Mouse (Mus musculus): ENCODE data around the gene Iqgap3.

The Iqgap3 gene

GRCm38 (mm10) chr3:88141787-88142523 is 60.2 kb downstream of the Iqgap3 start, which contains the start of gene Mef2d:
Gene Mef2d (plus strand): TSS chr3:88142372.
- Histone ChIP-seq H3K36me3 (ENCODE audit: insufficient read depth, low read length) (no peaks in the 10 kb centered on the region; the same call in 1 of the 2 replicates), H3K9me3 (ENCODE audit: low read length) (no peaks in the 10 kb centered on the region), H3K4me1 (replicated peaks; ENCODE audit: low read depth, low read length) (peaks cover 88% of the 10 kb centered on the region), H3K4me3 (replicated peaks; ENCODE audit: low read length) (peak within 1 kb of the TSS; percentile 86), H3K27me3 (ENCODE audit: insufficient read depth, low read length) (peaks cover 54% of the 10 kb centered on the region)
- TF ChIP-seq POU5F1 (IDR thresholded peaks at IDR 0.05; ENCODE audit: borderline replicate concordance, low read length), result no peak
- no peak for TF ChIP-seq NANOG (IDR thresholded peaks at IDR 0.05; ENCODE audit: borderline replicate concordance, low read length)
- 0 out of 2 replicates have a peak, but pooled peaks have one; percentile 10 for TF ChIP-seq CTCF (conservative IDR thresholded peaks at IDR 0.05; ENCODE audit: low read length)

GRCm38 (mm10) chr3:88142546-88142915 is 60.8 kb downstream of the Iqgap3 start:
- Histone ChIP-seq H3K4me3 (replicated peaks; ENCODE audit: low read length) (peak overlapping the region; percentile 86), H3K9me3 (ENCODE audit: low read length) (no peaks in the 10 kb centered on the region), H3K4me1 (replicated peaks; ENCODE audit: low read depth, low read length) (peaks cover 90% of the 10 kb centered on the region), H3K27me3 (ENCODE audit: insufficient read depth, low read length) (peaks cover 49% of the 10 kb centered on the region), H3K36me3 (ENCODE audit: insufficient read depth, low read length) (no peaks in the 10 kb centered on the region; the same call in 1 of the 2 replicates)
- TF ChIP-seq CTCF (conservative IDR thresholded peaks at IDR 0.05; ENCODE audit: low read length) (no peak), NANOG (IDR thresholded peaks at IDR 0.05; ENCODE audit: borderline replicate concordance, low read length) (no peak), POU5F1 (IDR thresholded peaks at IDR 0.05; ENCODE audit: borderline replicate concordance, low read length) (no peak)

DNA sequence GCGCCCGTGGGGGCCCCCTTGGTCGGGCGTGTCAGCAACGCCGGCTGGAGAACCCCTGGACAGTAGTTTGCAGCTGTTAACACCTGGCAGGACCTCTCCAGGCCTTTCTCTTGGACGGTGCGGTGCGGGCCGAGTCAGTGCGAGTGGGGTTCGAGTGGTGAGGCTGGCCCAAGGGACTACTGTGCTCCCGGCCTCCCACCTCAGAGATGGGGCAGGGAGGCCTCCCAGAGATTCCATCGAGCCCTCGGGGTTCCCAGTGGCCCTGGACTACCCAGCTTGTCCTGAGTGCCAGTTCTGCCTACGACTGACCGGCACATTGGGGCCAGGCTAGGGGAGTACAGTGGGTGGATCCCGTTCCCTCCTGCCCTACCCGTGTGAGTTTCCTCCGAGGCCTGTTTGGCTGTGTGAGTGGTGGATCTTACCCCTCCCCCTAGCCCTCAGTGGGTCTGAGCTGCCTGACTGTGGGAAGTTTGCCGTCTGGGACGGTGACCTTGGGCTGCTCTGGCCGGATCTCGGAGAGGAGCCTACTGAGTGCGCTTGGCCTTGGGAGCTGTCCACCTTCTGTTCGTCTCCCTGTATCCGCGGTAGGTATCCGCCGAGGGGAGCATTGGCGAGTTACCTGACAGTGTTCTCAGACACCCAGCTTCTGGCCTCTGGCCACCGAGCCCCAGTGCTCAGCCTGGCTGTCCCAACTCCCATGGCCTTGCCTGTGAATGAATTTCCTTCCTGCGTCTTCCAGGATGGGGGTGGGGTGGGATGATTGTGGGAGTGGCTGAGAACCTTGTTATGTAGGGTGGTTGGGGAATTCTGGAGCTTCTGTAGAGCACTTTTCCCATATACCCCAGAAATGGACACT is 61.4 kb downstream of the Iqgap3 start:
- Histone ChIP-seq H3K36me3 (ENCODE audit: insufficient read depth, low read length) (peaks cover 3% of the 10 kb centered on the region; the same call in 1 of the 2 replicates), H3K27me3 (ENCODE audit: insufficient read depth, low read length) (peaks cover 46% of the 10 kb centered on the region), H3K9me3 (ENCODE audit: low read length) (no peaks in the 10 kb centered on the region), H3K4me1 (replicated peaks; ENCODE audit: low read depth, low read length) (peaks cover 90% of the 10 kb centered on the region), H3K4me3 (replicated peaks; ENCODE audit: low read length) (peak overlapping the region; percentile 86)
- TF ChIP-seq NANOG (IDR thresholded peaks at IDR 0.05; ENCODE audit: borderline replicate concordance, low read length) (no peak), CTCF (conservative IDR thresholded peaks at IDR 0.05; ENCODE audit: low read length) (no peak), POU5F1 (IDR thresholded peaks at IDR 0.05; ENCODE audit: borderline replicate concordance, low read length) (no peak)

- no peaks in the 10 kb centered on the region for H3K9me3 ChIP-seq (ENCODE audit: low read length)
- H3K4me3 ChIP-seq (replicated peaks; ENCODE audit: low read length), result peak overlapping the region; percentile 86
These were observed 62.3 kb downstream of the Iqgap3 start for GRCm38 (mm10) chr3:88143961-88144486.

GRCm38 (mm10) chr3:88144648-88145410 is 63.1 kb downstream of the Iqgap3 start:
- TF ChIP-seq CTCF (conservative IDR thresholded peaks at IDR 0.05; ENCODE audit: low read length) (no peak), NANOG (IDR thresholded peaks at IDR 0.05; ENCODE audit: borderline replicate concordance, low read length) (no peak), POU5F1 (IDR thresholded peaks at IDR 0.05; ENCODE audit: borderline replicate concordance, low read length) (no peak)
- H3K36me3 ChIP-seq (ENCODE audit: insufficient read depth, low read length), result peaks cover 3% of the 10 kb centered on the region; the same call in 1 of the 2 replicates
- 0 out of 2 replicates have a peak overlapping the region, but pooled peaks have one; percentile 17 for H3K4me3 ChIP-seq (replicated peaks; ENCODE audit: low read length)
- no peaks in the 10 kb centered on the region for H3K9me3 ChIP-seq (ENCODE audit: low read length)
- peaks cover 29% of the 10 kb centered on the region for H3K27me3 ChIP-seq (ENCODE audit: insufficient read depth, low read length)
- H3K4me1 ChIP-seq (replicated peaks; ENCODE audit: low read depth, low read length), result peaks cover 90% of the 10 kb centered on the region

More at GRCm38 (mm10) chr3:88143961-88144486, 62.3 kb downstream of the Iqgap3 start:
- Histone ChIP-seq H3K36me3 (ENCODE audit: insufficient read depth, low read length) (peaks cover 3% of the 10 kb centered on the region; the same call in 1 of the 2 replicates), H3K4me1 (replicated peaks; ENCODE audit: low read depth, low read length) (peaks cover 90% of the 10 kb centered on the region), H3K27me3 (ENCODE audit: insufficient read depth, low read length) (peaks cover 37% of the 10 kb centered on the region)
- TF ChIP-seq CTCF (conservative IDR thresholded peaks at IDR 0.05; ENCODE audit: low read length), result no peak

DNA sequence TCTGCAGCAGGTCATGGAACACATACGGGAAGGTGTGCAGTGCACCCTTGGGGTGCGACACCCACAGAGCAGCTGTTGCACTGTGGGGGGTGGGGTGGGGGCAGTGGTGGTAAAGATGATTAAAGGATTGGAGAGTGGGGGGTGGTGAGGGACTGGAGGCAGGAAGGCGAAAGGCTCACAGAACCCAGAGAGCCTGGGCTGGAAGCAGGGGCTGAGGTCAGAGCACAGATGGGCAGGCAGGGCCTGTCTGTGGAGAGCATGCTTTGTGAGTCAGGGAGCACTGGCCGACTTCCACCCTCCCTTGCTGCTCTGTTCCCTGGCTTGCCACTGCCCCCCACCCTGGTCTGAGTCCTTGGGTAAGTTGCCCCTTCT is 63.6 kb downstream of the Iqgap3 start:
- TF ChIP-seq NANOG (IDR thresholded peaks at IDR 0.05; ENCODE audit: borderline replicate concordance, low read length), result no peak
- TF ChIP-seq CTCF (conservative IDR thresholded peaks at IDR 0.05; ENCODE audit: low read length), result no peak
- no peak for TF ChIP-seq POU5F1 (IDR thresholded peaks at IDR 0.05; ENCODE audit: borderline replicate concordance, low read length)
- H3K36me3 ChIP-seq (ENCODE audit: insufficient read depth, low read length), result peaks cover 3% of the 10 kb centered on the region; the same call in 1 of the 2 replicates
- peaks cover 90% of the 10 kb centered on the region for H3K4me1 ChIP-seq (replicated peaks; ENCODE audit: low read depth, low read length)
- H3K9me3 ChIP-seq (ENCODE audit: low read length), result no peaks in the 10 kb centered on the region
- peak overlapping the region; percentile 17; the same call in 1 of the 2 replicates for H3K4me3 ChIP-seq (replicated peaks; ENCODE audit: low read length)
- peaks cover 24% of the 10 kb centered on the region for H3K27me3 ChIP-seq (ENCODE audit: insufficient read depth, low read length)

- no peak for TF ChIP-seq CTCF (conservative IDR thresholded peaks at IDR 0.05; ENCODE audit: low read length)
- TF ChIP-seq NANOG (IDR thresholded peaks at IDR 0.05; ENCODE audit: borderline replicate concordance, low read length), result no peak
- no peak for TF ChIP-seq POU5F1 (IDR thresholded peaks at IDR 0.05; ENCODE audit: borderline replicate concordance, low read length)
These were observed 64.2 kb downstream of the Iqgap3 start for GRCm38 (mm10) chr3:88145952-88146351.

More at GRCm38 (mm10) chr3:88145952-88146351, 64.2 kb downstream of the Iqgap3 start:
- Histone ChIP-seq H3K36me3 (ENCODE audit: insufficient read depth, low read length) (peaks cover 3% of the 10 kb centered on the region; the same call in 1 of the 2 replicates), H3K4me1 (replicated peaks; ENCODE audit: low read depth, low read length) (peaks cover 90% of the 10 kb centered on the region), H3K9me3 (ENCODE audit: low read length) (no peaks in the 10 kb centered on the region), H3K27me3 (ENCODE audit: insufficient read depth, low read length) (peaks cover 18% of the 10 kb centered on the region), H3K4me3 (replicated peaks; ENCODE audit: low read length) (peak overlapping the region; percentile 17; the same call in 1 of the 2 replicates)
